Mouse (Mus musculus): ENCODE measurements around the gene Hao2.

The Hao2 gene

DNA sequence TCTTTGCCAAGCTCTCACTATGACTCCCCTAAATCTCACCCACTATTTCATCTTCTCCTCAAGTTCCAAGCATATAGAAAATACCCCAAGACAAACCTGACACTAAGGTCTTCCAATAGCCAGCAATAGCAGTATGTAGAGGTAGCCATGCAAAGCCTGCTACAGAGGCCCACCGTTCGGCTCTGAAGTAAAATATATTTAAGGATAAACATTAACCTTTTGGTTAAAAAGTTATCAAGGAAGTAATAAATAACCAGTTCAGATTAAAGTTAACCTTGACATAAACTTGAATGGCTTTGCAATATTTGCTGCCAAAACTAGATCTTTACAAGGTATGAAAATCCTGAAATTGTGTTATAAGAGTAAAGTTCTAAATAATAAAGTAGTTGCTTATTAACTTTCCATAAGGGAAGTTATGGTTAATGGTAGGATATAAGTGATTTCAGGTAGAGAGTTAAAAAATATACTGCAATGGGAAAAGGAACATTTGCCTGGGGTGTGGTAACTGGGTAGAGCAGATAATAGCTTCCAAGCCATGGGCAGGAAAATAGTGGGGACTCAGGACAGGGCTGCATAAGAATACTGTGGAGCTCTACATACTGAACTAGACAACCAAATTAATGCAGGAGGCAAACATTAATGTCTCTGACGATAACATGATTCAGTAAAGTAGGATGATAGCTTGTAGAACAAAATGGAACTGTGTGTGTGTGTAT, at the start of gene Hao2:
Gene Hao2, minus strand, starts transcription at position 183 of the 716 bp plus-strand sequence.
- DNase-seq, result no peak

DNA sequence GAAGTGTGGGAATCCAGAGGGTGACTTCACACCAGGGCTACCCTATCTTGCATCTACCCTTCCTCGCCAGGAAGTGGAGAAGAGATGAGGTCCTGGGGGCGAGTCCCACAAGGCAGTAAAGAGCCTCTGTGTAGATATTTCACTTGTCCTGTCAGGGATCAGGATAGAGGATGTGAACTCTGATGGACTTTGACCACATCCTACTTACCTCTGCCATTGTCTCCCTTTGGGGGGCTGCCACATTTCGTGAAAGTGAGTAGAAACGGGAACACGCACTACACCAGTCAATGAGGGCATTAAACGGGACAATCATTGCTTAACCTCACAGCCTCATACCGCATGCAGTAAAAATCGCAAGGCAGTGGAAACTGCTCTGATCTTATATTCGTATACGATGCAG, 48.6 kb upstream of the Hao2 start:
- DNase-seq, result no peak

GRCm38 (mm10) chr3:98941066-98941551, 48.1 kb upstream of the Hao2 start:
- DNase-seq, result no peak

DNA sequence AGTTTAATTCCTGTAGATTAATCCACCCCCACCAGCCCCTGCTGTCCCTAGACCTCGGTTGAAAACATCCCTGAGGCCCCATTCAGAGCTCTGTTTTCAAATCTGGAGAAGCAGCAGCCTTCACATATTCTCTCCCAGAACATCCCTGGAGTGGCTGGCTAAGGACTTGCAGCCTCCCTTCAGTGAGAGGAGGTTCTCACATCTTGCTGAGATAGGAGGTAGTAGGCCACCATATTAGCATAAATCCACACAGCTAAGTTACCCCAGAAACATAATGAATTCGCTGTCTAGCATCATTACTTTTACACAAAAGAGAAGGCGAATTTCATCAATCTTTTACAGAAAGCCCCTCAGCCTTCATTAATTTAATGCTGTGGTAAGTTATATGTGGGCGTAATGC, 47.2 kb upstream of the Hao2 start:
- no peak for DNase-seq

GRCm38 (mm10) chr3:98936446-98936845, 43.4 kb upstream of the Hao2 start:
- DNase-seq, result no peak

GRCm38 (mm10) chr3:98934601-98935000, 41.6 kb upstream of the Hao2 start:
- no peak for DNase-seq

- no peak for DNase-seq
Observed at GRCm38 (mm10) chr3:98934041-98934440, 41.0 kb upstream of the Hao2 start.

DNA sequence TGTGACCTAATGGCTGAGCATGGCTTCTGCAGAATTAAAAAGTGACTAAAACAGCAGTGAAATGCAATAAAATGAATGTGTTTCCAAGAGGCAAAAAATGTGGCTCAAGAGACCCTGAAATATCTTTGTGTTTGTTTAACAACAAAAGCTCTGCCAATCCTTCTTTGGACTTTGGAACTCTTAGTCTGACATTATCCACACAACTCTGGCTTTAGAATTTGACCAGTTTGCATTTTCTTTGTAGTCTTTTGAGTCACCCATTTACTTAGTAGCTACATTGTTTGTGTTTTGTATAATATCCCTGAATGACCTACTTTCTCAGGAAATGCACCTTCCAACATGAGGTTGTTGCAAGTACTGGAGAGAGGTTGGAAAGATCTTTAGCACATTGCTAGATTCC, 39.4 kb upstream of the Hao2 start:
- no peak for DNase-seq

GRCm38 (mm10) chr3:98931836-98932235, 38.8 kb upstream of the Hao2 start:
- DNase-seq, result no peak

- no peak for DNase-seq
Observed at GRCm38 (mm10) chr3:98920417-98920816, 27.4 kb upstream of the Hao2 start.

DNA sequence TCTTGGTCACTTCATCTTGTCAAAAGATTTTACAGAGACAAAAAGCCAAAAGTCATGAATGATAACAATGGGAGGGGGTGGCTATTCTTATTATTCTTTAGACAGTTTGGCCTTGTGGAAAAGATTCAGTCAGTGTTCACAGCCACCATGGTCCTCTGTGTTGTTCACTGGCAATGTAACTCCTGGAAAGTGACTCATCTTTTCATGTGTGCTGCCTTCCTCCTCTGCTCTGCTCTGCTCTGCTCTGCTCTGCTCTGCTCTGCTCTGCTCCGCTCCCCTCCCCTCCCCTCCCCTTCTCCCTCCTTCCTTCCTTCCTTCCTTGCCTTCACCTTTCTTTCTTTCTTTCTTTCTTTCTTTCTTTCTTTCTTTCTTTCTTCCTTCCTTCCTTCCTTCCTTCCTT, 24.2 kb upstream of the Hao2 start:
- DNase-seq, result no peak

GRCm38 (mm10) chr3:98916856-98917255, 23.8 kb upstream of the Hao2 start:
- DNase-seq, result no peak

DNA sequence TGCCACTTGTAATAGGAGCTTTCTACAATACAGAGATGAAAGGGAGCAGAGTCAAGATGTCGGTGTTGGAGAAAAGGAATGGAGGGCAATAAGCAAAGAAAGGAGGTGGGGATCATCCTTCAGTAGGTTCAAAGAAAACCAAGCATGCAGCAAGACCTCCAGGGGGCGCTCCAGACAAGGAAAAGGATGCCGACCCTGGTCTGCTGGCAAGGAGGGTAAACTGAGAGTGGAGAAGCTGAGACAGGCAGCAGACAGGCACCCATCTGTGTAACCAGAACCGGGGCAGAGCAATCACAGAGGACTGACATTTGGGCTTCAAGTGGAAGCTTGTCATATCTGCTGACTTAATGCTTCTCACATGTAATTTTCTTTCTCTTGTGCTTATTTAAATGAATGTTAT, 22.6 kb upstream of the Hao2 start:
- DNase-seq, result peak in 1 of 2 experiments; percentile 30

DNA sequence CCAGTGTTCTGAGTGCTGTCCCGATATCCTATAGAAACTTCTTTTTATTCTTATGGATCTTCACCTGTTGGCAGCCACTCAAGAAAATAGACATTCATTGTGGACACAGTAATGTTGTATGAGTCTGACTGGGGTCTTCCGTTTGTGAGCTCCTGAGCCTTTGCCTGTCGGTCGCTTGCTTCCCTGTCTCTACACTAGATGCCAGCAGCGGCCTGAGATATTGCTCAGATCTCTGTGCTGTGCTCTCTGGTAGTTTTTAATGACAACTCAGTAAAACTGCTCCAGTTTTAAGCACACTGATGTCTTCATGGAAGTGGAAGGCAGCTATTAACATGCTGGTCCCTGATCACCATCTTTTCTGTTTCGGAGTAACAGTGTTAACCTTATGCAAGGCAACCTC, 20.6 kb upstream of the Hao2 start:
- no peak for DNase-seq

- DNase-seq, result no peak
Observed at GRCm38 (mm10) chr3:98897606-98898005, 4.6 kb upstream of the Hao2 start.

DNA sequence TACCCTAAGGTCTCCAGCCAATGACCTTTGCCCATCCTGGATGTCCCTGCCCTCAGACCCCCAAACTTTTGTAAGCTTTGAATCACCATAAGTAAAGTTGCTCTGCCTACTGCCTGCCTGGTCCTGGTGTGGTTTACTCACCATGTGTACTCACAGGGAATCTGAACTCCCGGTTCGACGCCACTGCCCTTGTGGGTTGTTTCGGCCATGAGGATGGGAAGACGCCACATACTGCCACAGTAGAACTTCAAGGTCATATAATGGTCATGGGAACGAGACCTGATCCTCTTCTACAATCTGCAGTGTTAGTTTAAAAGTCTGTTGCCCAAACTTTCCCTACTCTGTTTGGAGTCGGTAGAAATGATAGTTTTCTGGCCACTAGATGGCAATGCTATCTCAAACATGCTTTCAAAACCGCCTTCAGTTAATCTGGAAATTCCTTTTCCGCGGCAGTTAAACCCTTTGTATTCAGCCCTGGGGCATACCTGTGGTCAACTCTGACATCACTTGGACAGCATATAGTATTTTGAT, 2.1 kb upstream of the Hao2 start:
- no peak for DNase-seq

DNA sequence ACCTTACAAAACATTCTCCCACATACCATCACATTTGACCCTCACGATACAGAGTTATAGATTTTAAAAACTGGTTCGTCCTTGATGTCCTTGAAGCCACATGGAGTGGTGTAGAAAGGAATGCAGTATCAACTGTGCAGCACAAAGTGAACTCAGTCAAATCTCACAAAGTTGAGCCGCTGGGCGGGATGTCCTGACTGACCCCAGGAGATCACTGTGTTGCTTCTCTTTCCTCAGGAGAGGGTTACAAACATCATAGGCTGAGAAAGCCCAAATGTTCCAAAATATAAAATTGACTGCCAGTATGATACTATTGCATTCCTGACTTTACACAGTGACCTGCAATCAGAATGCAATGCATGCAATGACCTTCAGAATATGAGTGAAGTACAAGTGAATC, 2.6 kb downstream of the Hao2 start:
- DNase-seq, result no peak

GRCm38 (mm10) chr3:98888206-98888605, 4.8 kb downstream of the Hao2 start:
- no peak for DNase-seq

- DNase-seq, result no peak
Observed at GRCm38 (mm10) chr3:98880831-98881230, 12.2 kb downstream of the Hao2 start.

DNA sequence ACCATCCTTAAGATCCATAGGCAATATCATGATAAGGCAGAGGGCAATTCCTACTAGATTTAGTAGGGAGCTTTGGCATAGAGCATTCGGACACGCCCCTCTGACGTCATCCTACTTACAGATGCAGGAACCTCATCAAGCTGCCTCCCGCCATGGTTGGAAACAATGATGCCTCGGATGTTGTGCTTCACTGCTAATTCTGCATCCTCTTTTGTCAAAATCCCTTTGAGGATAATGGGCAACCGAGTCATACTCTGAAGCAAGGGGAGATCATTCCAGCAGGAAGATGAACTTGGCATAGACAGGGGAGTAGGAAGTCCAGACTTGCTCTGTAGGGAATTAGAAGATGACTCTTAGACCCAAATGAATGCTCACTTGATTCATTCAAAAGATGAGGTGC, 12.8 kb downstream of the Hao2 start:
- DNase-seq, result no peak

DNA sequence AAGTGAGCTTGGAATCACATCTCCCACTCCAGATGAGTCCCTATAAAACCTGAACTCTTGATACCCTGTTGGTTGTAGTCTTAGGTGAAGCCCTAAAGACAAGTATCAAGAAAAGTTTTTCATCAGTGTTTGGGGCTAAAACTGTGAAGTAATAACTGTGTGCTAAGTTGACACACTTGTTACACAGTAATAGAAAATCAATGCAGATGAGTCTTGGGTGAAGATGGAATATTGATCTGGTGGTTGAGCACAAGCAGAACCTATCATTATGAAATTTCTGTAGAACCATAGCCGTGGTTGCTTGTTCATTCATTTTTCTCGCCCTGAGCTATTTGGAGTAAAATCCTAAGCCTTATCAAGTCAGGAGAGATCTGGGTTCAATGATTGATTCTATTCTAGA, 24.8 kb downstream of the Hao2 start:
- no peak for DNase-seq

DNA sequence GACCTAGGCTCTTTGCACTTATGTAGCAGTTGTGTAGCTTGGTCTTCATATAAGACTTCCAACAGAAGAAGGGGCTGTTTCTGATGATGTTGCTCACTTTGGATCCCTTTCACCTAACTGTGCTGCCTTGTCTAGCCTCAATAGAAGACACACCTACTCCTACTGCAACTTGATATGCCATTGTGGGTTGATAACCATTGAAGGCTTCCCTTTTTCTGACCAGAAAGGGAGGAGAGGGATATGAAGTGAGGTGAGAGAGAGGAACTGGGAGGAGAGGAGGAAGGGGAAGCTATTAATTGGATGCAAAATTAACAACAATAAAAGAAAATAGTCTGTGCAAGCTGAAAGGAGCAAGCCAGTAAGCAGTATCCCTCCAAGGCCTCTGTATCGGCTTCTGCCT, 30.2 kb downstream of the Hao2 start:
- no peak for DNase-seq

DNA sequence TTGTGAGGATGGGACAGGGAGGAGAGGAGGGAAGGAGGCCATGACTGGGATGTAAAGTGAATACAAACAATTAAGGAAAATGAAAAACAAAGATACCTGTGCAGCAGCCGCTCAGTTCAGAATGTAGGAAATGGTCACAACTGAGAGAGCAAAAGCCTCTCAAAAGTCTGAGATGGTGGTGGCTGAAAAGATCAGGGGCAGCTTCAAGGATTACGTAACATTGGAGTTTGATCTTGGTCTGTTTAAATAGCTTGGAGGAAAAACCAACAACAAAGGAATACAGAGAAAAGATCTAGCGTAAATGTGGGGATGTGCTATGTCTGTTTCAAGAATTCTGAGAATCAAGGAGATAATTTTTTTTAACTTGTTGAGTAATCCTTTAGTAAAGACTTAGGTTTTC, 33.5 kb downstream of the Hao2 start, which contains the start of gene Hsd3b1:
Gene Hsd3b1, minus strand, starts transcription at position 219 of the 400 bp plus-strand sequence.
- DNase-seq, result no peak

DNA sequence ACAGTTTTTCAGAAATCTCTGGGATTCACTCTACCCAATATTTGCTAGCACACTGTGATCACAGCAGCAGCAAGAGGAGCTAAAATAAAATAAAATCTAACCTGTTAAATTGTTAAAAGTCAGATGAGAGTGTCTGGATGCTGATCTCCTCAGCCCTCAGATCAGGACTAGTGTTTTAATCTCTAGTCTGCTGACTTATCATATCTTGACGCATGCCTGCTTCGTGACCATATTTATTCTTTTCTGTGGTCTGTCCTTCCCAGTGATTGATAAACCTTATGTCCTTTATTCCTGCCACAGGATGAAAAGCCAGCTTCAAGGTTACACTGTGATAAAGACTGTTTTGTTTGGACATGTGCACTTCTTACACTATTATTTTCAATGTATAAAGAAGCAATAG, 35.0 kb downstream of the Hao2 start:
- DNase-seq, result no peak

GRCm38 (mm10) chr3:98856892-98857291, 36.1 kb downstream of the Hao2 start:
- no peak for DNase-seq

Data from lung, adult 18-20 months (tissue).